Mouse (Mus musculus) hindbrain, embryonic 10.5 days (tissue): ENCODE measurements around the gene Zfp457. TPM values are rescaled to one million over a fixed set of nuclear protein-coding genes. Genes with fewer than 3 reads are reported as not detected.
"Not testable (repeated sequence)": the region's sequence is repeated elsewhere in the genome, so short reads cannot be mapped to it uniquely, and the experiment has no call there.

Experiments
- DNase-seq: peaks from one replicate; pipeline ENCODE4 v3.0.0-alpha.2; 2017; ENCODE audit warnings: low spot score
- H3K27ac ChIP-seq: fragments of 300-500 bp; sonication (generic); 2 replicates; pipeline ENCODE4 v1.5.1; 2016; ENCODE audit warnings: mild to moderate bottlenecking, moderate library complexity
- H3K27me3 ChIP-seq: fragments of 300-500 bp; sonication (generic); 2 replicates; pipeline ENCODE4 v1.6.1; 2016; ENCODE audit warnings: mild to moderate bottlenecking; ENCODE audit not compliant: poor library complexity, insufficient read depth, severe bottlenecking
- H3K36me3 ChIP-seq: fragments of 300-500 bp; sonication (generic); 2 replicates; pipeline ENCODE4 v1.6.1; 2016; ENCODE audit warnings: mild to moderate bottlenecking, moderate library complexity
- H3K4me1 ChIP-seq: fragments of 300-500 bp; sonication (generic); replicated peaks from 2 replicates; pipeline ENCODE4 v1.6.1; 2016; ENCODE audit warnings: mild to moderate bottlenecking
- H3K4me3 ChIP-seq: fragments of 300-500 bp; sonication (generic); 2 replicates; pipeline ENCODE4 v1.5.1; 2016; ENCODE audit warnings: mild to moderate bottlenecking, moderate library complexity
- H3K9me3 ChIP-seq: fragments of 300-500 bp; sonication (generic); 2 replicates; pipeline ENCODE4 v1.6.1; 2016; ENCODE audit warnings: mild to moderate bottlenecking, moderate library complexity
- WGBS: fragments of 180-500 bp; shearing (Covaris S2); methylation state at CpG from one replicate; pipeline ENCODE4 v1.1.7; 2016; 5-methylcytosine and 5-hydroxymethylcytosine counted together
- polyA plus RNA-seq: library from polyadenylated mRNA; unstranded; fragments of >200 nt; fragmentation: Nextera tagmentation; extraction: Ambion mirVana; gene quantifications from 2 replicates; pipeline ENCODE4 v1.2.1, GENCODE M21; 2016

Gene Zfp457
- polyA plus RNA-seq = 0.27 and 0.52 TPM in 2 replicates

DNA sequence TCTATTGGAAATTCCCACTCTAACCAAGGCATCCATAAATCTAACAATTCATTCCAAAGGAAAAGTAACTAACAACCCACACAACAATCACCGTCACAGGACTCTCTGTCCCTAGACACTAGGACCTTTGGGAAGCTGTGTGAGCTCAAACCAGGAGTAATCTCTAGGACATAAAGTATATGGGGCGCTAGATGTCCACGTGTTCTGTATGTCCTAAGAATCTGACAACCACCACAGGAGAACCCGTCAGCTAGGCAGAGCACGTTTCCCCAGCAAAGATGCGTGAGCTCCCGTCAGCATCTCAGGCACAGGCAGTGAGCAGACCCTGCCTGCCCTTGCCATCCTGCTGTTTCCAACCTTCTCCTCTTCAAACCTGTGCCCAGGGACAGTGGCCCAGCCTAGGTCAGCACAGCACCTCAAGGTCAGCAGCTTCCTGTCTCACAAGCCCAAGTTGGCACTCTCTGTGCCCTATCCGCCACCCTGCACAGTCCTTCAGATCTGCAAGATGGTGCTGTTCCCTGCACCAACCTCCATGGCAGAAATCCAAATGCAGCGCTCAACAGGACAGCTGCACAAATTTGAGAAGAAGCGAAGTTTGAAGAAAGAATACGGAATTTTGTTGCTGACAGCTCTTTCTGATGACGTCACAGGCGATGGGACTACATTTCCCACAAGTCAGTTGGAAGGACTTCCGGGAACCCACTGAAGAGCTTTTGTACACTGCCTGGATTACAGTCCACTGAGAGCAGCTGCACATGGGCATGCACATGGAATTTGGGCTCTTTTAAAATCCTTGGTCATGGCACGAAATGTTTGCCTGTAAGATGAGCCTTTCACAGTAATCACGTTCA is at the start of gene Zfp457:
Zfp457 (minus strand) TSS at position 664 of the 851 bp plus-strand sequence.
- WGBS = 11% methylated on average over 16 of the region's 16 CpGs
- Histone ChIP-seq H3K4me3 (peak within 1 kb of the TSS; percentile 75), H3K36me3 (no peaks in the 10 kb centered on the region), H3K27me3 (no peaks in the 10 kb centered on the region), H3K4me1 (peaks cover 7% of the 10 kb centered on the region; the same call in 1 of the 2 replicates), H3K27ac (peak within 1 kb of the TSS; percentile 84), H3K9me3 (no peaks in the 10 kb centered on the region)
- peak; percentile 84 for DNase-seq

DNA sequence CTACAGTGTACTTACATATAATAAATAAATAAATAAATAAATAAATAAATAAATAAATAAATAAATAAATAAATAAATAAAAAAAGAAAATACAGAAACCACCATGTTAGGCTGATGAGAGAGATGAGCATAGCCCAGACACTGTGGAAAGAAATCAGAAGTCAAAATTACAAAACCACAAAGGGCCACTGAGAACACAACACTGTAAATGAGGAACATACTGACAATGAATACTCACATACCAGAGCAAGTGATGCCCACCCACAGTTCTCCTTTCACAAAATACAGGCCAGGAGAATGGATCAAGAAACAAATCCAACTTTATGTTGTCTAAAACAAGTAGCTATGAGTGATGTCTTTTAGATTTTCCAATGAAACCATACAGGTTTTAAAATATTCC is 45.6 kb upstream of the Zfp457 start:
- Histone ChIP-seq H3K4me3 (no peak overlapping the region), H3K27me3 (no peaks in the 10 kb centered on the region), H3K36me3 (no peaks in the 10 kb centered on the region), H3K4me1 (no peaks in the 10 kb centered on the region), H3K9me3 (no peaks in the 10 kb centered on the region), H3K27ac (no peak overlapping the region)
- no peak for DNase-seq

DNA sequence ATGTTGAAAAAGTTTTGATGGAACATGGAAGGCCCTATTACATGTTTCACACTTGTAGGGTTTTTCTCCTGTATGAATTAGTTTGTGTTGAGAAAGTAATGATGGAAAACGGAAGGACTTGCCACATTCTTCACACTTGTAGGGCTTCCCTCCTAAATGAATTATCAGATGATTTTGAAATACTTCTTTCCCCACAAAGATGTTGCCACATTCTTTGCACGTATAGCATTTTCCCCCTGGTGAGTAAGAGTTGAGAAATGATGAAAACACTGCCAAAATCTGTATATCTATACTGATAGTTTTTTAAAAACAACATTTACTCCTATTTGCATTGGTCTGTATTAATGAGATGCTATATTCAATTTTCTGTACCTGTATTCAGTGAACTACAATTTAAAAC is 37.1 kb upstream of the Zfp457 start:
- Histone ChIP-seq H3K27ac (no peak overlapping the region), H3K4me3 (no peak overlapping the region), H3K9me3 (no peaks in the 10 kb centered on the region), H3K27me3 (no peaks in the 10 kb centered on the region), H3K36me3 (peaks cover 9% of the 10 kb centered on the region; the same call in 1 of the 2 replicates), H3K4me1 (no peaks in the 10 kb centered on the region)
- WGBS = 89% methylated on average over 2 of the region's 2 CpGs
- DNase-seq = no peak

DNA sequence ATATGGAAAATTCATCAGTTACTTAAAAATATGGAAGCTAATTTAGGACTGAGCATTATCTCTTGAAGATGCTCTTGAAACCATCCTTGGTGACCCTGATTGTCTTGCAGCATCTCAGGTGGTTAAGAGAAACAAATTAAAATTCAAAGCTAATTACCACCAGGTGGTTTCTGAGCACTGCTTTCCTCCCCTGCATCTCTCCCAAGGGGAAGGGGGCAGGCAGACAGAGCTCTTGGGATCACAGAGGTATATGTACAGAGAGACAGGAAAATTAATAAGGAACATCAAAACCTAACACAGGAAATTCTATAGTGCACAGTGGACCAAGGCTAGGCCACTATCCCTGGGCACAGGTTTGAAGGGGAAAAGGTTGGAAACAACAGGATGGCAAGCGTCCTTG is 26.6 kb upstream of the Zfp457 start:
- Histone ChIP-seq H3K36me3 (no peaks in the 10 kb centered on the region), H3K4me1 (peaks cover 10% of the 10 kb centered on the region), H3K4me3 (peak overlapping the region; percentile 64), H3K9me3 (no peaks in the 10 kb centered on the region), H3K27me3 (no peaks in the 10 kb centered on the region), H3K27ac (peak overlapping the region; percentile 76)
- 75% methylated on average over 1 of the region's 1 CpGs for WGBS
- DNase-seq = peak; percentile 2

DNA sequence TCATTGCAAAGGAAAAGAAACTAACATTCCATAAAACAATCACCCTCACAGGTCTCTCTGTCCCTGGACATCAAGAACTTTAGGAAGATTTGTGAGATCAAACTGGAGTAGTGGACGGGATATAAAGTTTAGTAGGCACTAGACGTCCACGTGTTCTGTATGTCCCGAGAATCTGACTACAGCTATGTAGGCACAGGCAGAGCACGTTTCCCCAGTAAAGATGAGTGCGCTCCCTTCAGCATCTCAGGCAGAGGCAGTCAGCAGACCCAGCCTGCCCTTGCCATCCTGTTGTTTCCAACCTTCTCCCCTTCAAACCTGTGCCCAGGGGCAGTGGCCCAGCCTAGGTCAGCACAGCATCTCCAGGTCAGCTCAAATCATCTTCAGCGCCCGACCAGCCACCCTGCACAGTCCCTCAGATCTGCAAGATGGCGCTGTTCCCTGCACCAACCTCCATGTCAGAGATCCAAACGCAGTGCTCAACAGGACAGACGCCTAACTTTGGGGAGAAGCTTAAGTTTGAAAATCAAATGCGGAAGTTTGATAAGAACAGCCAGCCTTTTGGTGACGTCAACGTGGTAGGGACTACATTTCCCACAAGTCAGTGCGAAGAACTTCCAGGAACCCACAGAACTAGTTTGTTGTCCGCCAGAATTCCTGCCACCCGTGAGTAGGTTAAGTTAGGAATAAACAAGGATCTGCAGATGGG is 25.9 kb upstream of the Zfp457 start, which contains the start of gene Zfp595:
Zfp595 (minus strand) TSS at position 552 of the 706 bp plus-strand sequence.
- peaks cover 10% of the 10 kb centered on the region for H3K4me1 ChIP-seq
- WGBS = 21% methylated on average over 17 of the region's 17 CpGs
- H3K27me3 ChIP-seq = no peaks in the 10 kb centered on the region
- H3K36me3 ChIP-seq = no peaks in the 10 kb centered on the region
- H3K27ac ChIP-seq = peak within 1 kb of the TSS; percentile 76
- DNase-seq = peak; percentile 67
- no peaks in the 10 kb centered on the region for H3K9me3 ChIP-seq
- H3K4me3 ChIP-seq = peak within 1 kb of the TSS; percentile 64

DNA sequence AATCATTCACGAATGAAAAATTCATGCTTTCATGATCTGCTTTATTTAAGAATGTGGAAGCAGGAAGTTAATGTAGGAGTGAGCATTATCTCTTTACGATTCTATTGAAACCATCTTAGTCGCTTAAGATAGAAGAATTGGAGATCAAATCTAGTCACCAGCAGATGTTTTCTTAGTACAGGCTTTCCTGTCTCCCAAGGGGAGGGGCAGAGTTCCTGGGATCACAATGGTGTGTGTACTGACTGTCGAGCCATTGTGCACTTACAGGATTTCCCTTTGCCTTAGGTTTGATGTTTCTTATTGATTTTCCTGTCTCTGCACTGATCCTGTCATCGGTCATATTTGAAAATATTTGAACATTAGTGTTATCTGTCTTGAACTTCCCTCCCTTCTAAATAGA is 433 bp upstream of the Zfp457 start:
- WGBS = 35% methylated on average over 5 of the region's 5 CpGs
- Histone ChIP-seq H3K27ac (peak overlapping the region; percentile 84), H3K9me3 (0 out of 2 replicates have a peak, but pooled peaks cover 3% of the 10 kb centered on the region), H3K4me3 (peak overlapping the region; percentile 75), H3K36me3 (no peaks in the 10 kb centered on the region), H3K27me3 (no peaks in the 10 kb centered on the region), H3K4me1 (peaks cover 7% of the 10 kb centered on the region; the same call in 1 of the 2 replicates)
- DNase-seq = no peak

DNA sequence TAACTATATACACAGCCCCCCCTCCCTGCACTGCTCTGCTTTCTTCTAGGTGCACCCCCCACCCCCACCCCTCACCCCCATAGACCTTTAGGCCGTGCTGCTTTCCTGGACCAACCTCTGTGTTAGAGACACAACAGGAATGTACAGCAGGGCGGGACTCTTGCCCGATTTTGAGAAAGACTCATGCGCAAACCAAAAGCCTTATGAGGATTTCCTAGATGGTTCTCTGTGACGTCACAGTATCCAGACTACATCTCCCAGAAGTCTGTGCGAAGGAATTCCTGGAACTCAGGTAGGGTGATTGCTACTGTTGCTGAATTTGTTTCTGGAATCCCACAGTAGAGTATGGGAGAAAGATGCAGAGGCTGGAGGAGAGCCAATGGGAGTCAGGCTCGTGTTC is 28.0 kb downstream of the Zfp457 start, which contains the start of gene Zfp458:
Zfp458 (minus strand) TSS at position 153 of the 400 bp plus-strand sequence.
- H3K4me3 ChIP-seq = no peak within 1 kb of the TSS
- H3K9me3 ChIP-seq = no peaks in the 10 kb centered on the region
- 52% methylated on average over 7 of the region's 7 CpGs for WGBS
- no peaks in the 10 kb centered on the region for H3K27me3 ChIP-seq
- DNase-seq = no peak
- H3K27ac ChIP-seq = no peak within 1 kb of the TSS
- no peaks in the 10 kb centered on the region for H3K36me3 ChIP-seq
- no peaks in the 10 kb centered on the region for H3K4me1 ChIP-seq

DNA sequence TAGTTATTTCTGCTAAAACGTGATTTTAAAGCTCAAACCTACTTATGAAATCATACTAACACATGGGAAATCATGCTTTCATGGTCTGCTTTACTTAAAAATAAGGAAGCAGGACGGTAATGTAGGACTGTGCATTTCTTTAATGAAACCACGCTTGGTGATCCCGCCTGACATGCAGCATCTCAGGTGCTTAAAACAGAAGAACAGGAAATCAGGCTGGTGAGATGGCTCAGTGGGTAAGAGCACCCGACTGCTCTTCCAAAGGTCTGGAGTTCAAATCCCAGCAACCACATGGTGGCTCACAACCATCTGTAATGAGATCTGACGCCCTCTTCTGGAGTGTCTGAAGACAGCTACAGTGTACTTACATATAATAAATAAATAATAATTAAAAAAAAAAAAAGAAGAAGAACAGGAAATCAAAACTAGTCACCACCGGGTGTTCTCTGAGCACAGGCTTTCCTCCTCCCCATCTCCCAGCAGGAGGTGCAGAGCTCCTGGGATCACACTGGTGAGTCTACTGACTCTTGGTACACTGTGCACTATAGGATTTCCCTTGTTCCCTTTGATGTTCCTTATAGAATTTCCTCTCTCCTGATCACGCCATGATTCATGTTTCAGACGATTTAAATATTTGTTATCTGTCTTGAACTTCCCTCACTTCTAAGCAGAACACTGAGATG is 36.8 kb downstream of the Zfp457 start:
- DNase-seq, H3K4me1 ChIP-seq, H3K27me3 ChIP-seq, H3K36me3 ChIP-seq: not testable (repeated sequence)
- Histone ChIP-seq H3K4me3 (peak overlapping the region; percentile 79), H3K9me3 (peaks cover 12% of the 10 kb centered on the region), H3K27ac (peak overlapping the region; percentile 85)
- 53% methylated on average over 8 of the region's 9 CpGs for WGBS

DNA sequence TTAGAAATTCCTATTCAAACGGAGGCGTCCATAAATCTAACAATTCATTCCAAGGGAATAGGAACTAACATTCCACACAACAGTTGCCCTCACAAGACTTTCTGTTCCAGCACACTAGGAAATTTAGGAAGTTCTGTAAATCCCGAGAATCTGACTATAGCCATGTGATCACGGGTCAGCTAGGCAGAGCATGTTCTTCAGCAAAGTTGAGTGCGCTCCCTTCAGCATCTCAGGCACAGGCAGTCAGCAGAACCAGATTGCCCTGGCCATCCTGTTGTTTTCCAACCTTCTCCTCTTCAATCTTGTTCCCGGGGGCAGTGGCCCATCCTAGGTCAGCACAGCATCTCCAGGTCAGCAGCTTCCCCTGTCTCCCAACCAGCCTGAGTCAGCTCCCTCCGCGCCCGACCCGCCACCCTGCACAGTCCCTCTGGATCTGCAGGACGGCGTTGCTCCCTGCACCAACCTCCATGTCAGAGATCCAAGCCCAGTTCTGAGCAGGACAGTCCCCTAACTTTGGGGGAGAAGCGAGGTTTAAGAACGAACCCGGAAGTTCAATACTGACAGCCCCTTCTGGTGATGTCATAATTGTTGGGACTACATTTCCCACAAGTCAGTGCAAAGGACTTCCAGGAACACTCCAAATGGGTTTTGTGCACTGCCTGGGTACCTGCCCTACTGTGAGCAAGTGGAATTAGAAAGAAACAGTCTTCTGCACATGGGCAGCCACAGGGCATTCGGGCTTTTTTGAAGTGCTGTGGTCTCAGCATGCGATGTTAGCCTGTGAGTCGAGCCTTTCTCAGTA is 37.5 kb downstream of the Zfp457 start:
- 0 out of 2 replicates have a peak, but pooled peaks cover 7% of the 10 kb centered on the region for H3K4me1 ChIP-seq
- peak; percentile 59 for DNase-seq
- H3K27ac ChIP-seq = peak overlapping the region; percentile 85
- no peaks in the 10 kb centered on the region for H3K27me3 ChIP-seq
- H3K36me3 ChIP-seq = peaks cover 4% of the 10 kb centered on the region; the same call in 1 of the 2 replicates
- H3K9me3 ChIP-seq = peaks cover 12% of the 10 kb centered on the region
- WGBS = 11% methylated on average over 18 of the region's 18 CpGs
- H3K4me3 ChIP-seq = peak overlapping the region; percentile 79
